Mouse (Mus musculus) myocyte (in vitro differentiated cells): ENCODE results near the gene Tgoln1.

Source experiments
- CEBPB ChIP-seq: IDR thresholded peaks from 2 replicates; pipeline ENCODE4 v1.6.1; 2011; ENCODE audit warnings: mild to moderate bottlenecking, moderate library complexity; ENCODE audit not compliant: poor library complexity, insufficient read depth, severe bottlenecking
- MAX ChIP-seq: IDR thresholded peaks from one replicate; pipeline ENCODE4 v1.6.1; 2011; ENCODE audit warnings: low read depth, mild to moderate bottlenecking, control low read depth
- MYOD1 ChIP-seq, 3 experiments: IDR thresholded peaks; one replicate each; pipeline ENCODE4 v1.6.1; 2011; ENCODE audit warnings: control low read depth in 2 of 3, low read depth in 2 of 3, mild to moderate bottlenecking in 2 of 3, moderate library complexity in 1 of 3; ENCODE audit not compliant: insufficient read length in 2 of 3, control insufficient read depth in 1 of 3
- MYOG ChIP-seq, 3 experiments: IDR thresholded peaks; one replicate each; pipeline ENCODE4 v1.6.1; 2011; ENCODE audit warnings: control low read depth in 2 of 3, low read depth in 2 of 3, mild to moderate bottlenecking in 2 of 3; ENCODE audit not compliant: insufficient read length in 2 of 3, control insufficient read depth in 1 of 3, insufficient read depth in 1 of 3
- POLR2A ChIP-seq: IDR thresholded peaks from one replicate; pipeline ENCODE4 v1.6.1; 2011; ENCODE audit warnings: low read depth, mild to moderate bottlenecking, control low read depth, moderate library complexity; ENCODE audit not compliant: insufficient read length
- POLR2AphosphoS2 ChIP-seq: IDR thresholded peaks from one replicate; pipeline ENCODE4 v1.6.1; 2011; ENCODE audit warnings: low read depth, control low read depth; ENCODE audit not compliant: insufficient read length
- REST ChIP-seq: IDR thresholded peaks from one replicate; pipeline ENCODE4 v1.6.1; 2011; ENCODE audit warnings: mild to moderate bottlenecking, control low read depth, moderate library complexity; ENCODE audit not compliant: insufficient read depth, insufficient read length
- SRF ChIP-seq: IDR thresholded peaks from one replicate; pipeline ENCODE4 v1.6.1; 2011; ENCODE audit warnings: low read depth; ENCODE audit not compliant: control insufficient read depth, insufficient read length
- TCF12 ChIP-seq: IDR thresholded peaks from one replicate; pipeline ENCODE4 v1.6.1; 2011; ENCODE audit warnings: mild to moderate bottlenecking, control low read depth; ENCODE audit not compliant: poor library complexity, insufficient read depth, severe bottlenecking
- USF1 ChIP-seq: IDR thresholded peaks from one replicate; pipeline ENCODE4 v1.6.1; 2011; ENCODE audit warnings: low read depth, mild to moderate bottlenecking, control low read depth, moderate library complexity

DNA sequence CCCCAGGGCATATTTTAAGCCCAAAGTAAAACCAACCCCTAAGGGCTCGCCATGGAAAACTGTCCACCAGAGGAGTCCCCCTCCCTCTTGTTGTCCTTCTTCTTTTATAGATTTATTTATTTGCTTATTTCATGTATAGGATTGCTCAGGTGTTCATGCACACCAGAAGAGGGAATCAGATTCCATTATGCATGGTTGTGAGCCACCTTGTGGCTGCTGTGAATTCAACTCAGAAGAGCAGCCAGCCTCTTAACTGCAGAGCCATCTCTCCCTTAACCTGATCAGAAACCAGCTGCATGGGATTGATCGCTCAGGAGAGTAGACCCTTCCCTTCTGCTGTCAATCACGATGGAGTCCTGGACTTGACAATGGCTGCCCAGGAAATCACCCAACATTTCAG, 20.1 kb upstream of the Tgoln1 start:
- TF ChIP-seq TCF12 (no peak), SRF (no peak), POLR2A (no peak), USF1 (no peak), REST (no peak), CEBPB (no peak), MYOG (IDR thresholded peaks at IDR 0.05; ENCODE audit: control insufficient read depth in 1 of 3, insufficient read depth in 1 of 3, insufficient read length in 2 of 3, low read depth in 2 of 3) (no peak), MAX (no peak), MYOD1 (IDR thresholded peaks at IDR 0.05; ENCODE audit: control insufficient read depth in 1 of 3, insufficient read length in 2 of 3, low read depth in 2 of 3) (no peak), POLR2AphosphoS2 (no peak)
